Mouse (Mus musculus): ENCODE measurements at regions not wholly inside any gene's neighbourhood (a gene's known extent, or its start where the extent isn't known, plus 50 kb on each side); places are given as distances from the start of the nearest gene placed in this dataset.

GRCm38 (mm10) chr2:45681251-45681650, 564.1 kb upstream of the Zeb2 start:
- no peak for ATAC-seq
- 98% methylated on average over 1 of the region's 1 CpGs for WGBS

GRCm38 (mm10) chr2:45679101-45679895, 562.1 kb upstream of the Zeb2 start:
- H3K4me3 ChIP-seq (replicated peaks), result no peak overlapping the region
- H3K36me3 ChIP-seq, result no peaks in the 10 kb centered on the region
- H3K27me3 ChIP-seq, result no peaks in the 10 kb centered on the region
- WGBS, result 81% methylated on average over 10 of the region's 10 CpGs
- no peak overlapping the region for H3K4me2 ChIP-seq (replicated peaks)
- no peak for ATAC-seq
- no peaks in the 10 kb centered on the region for H3K9me3 ChIP-seq
- H3K4me1 ChIP-seq (replicated peaks), result no peaks in the 10 kb centered on the region; the same call in 1 of the 2 replicates
- no peak overlapping the region for H3K27ac ChIP-seq
- no peak overlapping the region for H3K9ac ChIP-seq (replicated peaks)

More at GRCm38 (mm10) chr2:45681251-45681650, 564.1 kb upstream of the Zeb2 start:
- H3K27me3 ChIP-seq, result no peaks in the 10 kb centered on the region
- no peaks in the 10 kb centered on the region; the same call in 1 of the 2 replicates for H3K4me1 ChIP-seq (replicated peaks)
- no peak overlapping the region for H3K27ac ChIP-seq
- H3K9me3 ChIP-seq, result no peaks in the 10 kb centered on the region
- no peak overlapping the region for H3K9ac ChIP-seq (replicated peaks)
- H3K36me3 ChIP-seq, result no peaks in the 10 kb centered on the region
- H3K4me2 ChIP-seq (replicated peaks), result no peak overlapping the region
- H3K4me3 ChIP-seq (replicated peaks), result no peak overlapping the region

DNA sequence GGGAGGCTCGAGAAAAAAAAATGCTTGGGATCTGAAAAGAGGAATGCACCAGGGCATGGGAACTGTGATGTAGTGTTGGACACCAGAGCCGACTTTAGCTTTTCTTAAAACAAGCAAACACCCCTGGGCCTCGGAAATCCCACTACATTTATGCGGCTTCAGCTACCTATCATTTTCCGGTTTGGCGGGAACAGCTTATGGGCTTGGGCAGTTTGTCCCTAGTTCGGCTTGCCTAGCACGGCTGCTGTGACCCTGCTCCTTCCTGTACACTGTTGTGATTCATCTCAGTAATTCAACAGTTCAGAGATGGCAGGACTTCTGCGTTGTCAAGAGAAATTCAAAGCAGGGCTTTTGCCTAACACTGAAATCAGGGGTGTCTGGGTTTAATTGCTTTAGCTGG, 561.5 kb upstream of the Zeb2 start:
- no peak overlapping the region for H3K27ac ChIP-seq
- WGBS, result 75% methylated on average over 9 of the region's 9 CpGs
- H3K27me3 ChIP-seq, result no peaks in the 10 kb centered on the region
- H3K36me3 ChIP-seq, result no peaks in the 10 kb centered on the region
- H3K4me1 ChIP-seq (replicated peaks), result no peaks in the 10 kb centered on the region; the same call in 1 of the 2 replicates
- H3K9me3 ChIP-seq, result no peaks in the 10 kb centered on the region
- H3K4me3 ChIP-seq (replicated peaks), result no peak overlapping the region
- no peak overlapping the region for H3K4me2 ChIP-seq (replicated peaks)
- no peak overlapping the region for H3K9ac ChIP-seq (replicated peaks)
- no peak for ATAC-seq

DNA sequence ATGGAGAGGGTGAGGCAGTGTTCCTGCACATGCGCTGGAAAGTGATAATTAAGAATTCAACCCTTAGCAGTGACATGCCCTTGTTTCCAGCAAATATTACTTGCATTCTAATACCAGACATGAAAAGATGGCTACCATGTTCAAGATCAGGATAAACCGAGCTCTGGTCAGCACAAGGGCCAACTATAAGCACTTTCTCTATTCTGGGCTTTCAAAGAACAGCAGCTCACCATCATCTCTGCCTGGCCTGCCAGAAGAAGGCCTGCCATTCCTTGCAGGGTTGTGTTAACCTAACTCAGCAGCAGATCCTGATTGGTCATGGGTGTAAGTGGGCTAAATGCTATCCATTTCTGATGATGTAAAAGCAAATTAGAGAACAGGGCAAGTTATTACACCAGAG, 558.6 kb upstream of the Zeb2 start:
- Histone ChIP-seq H3K9ac (replicated peaks) (no peak overlapping the region), H3K4me3 (replicated peaks) (no peak overlapping the region), H3K27me3 (no peaks in the 10 kb centered on the region), H3K36me3 (no peaks in the 10 kb centered on the region), H3K9me3 (no peaks in the 10 kb centered on the region), H3K27ac (no peak overlapping the region), H3K4me2 (replicated peaks) (no peak overlapping the region), H3K4me1 (replicated peaks) (no peaks in the 10 kb centered on the region; the same call in 1 of the 2 replicates)
- no peak for ATAC-seq
- WGBS, result 96% methylated on average over 2 of the region's 2 CpGs

DNA sequence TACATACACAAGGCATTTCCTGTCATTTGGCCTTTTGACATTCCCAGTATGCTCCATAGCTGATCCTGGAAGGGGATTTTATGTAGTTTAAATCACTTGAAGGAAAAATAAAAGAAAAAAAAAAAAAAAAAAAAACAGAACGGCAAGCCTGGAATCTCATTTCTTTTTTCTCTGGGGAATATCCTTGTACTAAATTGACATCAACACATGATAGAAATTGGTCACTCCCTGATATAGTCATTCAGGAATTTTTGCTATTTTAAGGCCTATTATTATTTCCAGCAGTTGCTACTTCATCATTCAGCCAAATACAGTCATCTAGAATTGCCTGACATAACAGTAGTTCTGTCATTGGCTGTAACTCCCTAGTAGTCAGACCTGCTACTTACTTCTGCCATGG, 538.8 kb upstream of the Zeb2 start:
- Histone ChIP-seq H3K9me3 (no peaks in the 10 kb centered on the region; the same call in 1 of the 2 replicates), H3K4me2 (replicated peaks) (no peak overlapping the region), H3K27me3 (no peaks in the 10 kb centered on the region), H3K9ac (replicated peaks) (no peak overlapping the region), H3K4me3 (replicated peaks) (no peak overlapping the region), H3K27ac (no peak overlapping the region), H3K36me3 (no peaks in the 10 kb centered on the region), H3K4me1 (replicated peaks) (no peaks in the 10 kb centered on the region)
- no peak for ATAC-seq
- 85% methylated on average over 1 of the region's 1 CpGs for WGBS

DNA sequence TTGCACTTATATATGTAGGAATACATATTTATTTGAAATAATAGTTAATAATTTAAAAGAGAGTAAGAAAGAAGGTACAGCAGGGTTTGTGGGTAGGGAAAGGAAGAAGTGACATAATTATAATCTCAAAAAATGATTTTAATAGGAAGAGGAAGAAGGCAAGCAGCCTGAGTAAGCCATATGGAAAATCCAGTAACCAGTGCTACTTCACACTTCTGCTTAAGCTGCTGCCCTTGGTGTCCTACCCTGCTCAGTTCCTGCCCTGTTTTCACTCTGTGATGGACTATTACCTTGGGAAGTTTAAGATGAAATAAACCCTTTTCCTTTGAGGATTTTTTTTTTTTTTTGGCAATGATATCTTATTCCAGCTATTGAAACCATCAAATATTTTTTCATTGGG, 537.5 kb upstream of the Zeb2 start:
- H3K4me2 ChIP-seq (replicated peaks), result no peak overlapping the region
- H3K9me3 ChIP-seq, result no peaks in the 10 kb centered on the region; the same call in 1 of the 2 replicates
- no peak overlapping the region for H3K27ac ChIP-seq
- ATAC-seq, result no peak
- H3K9ac ChIP-seq (replicated peaks), result no peak overlapping the region
- no peaks in the 10 kb centered on the region for H3K4me1 ChIP-seq (replicated peaks)
- no peak overlapping the region for H3K4me3 ChIP-seq (replicated peaks)
- H3K27me3 ChIP-seq, result no peaks in the 10 kb centered on the region
- H3K36me3 ChIP-seq, result no peaks in the 10 kb centered on the region

- H3K27me3 ChIP-seq, result no peaks in the 10 kb centered on the region
Observed at GRCm38 (mm10) chr2:45652977-45653376, 535.8 kb upstream of the Zeb2 start.

GRCm38 (mm10) chr2:45650271-45650985, 533.2 kb upstream of the Zeb2 start:
- H3K4me3 ChIP-seq (replicated peaks), result no peak overlapping the region
- H3K9me3 ChIP-seq, result no peaks in the 10 kb centered on the region
- 70% methylated on average over 5 of the region's 5 CpGs for WGBS
- no peak overlapping the region for H3K4me2 ChIP-seq (replicated peaks)
- no peak overlapping the region for H3K27ac ChIP-seq
- no peaks in the 10 kb centered on the region for H3K27me3 ChIP-seq
- ATAC-seq, result no peak
- H3K9ac ChIP-seq (replicated peaks), result no peak overlapping the region
- H3K4me1 ChIP-seq (replicated peaks), result no peaks in the 10 kb centered on the region
- H3K36me3 ChIP-seq, result no peaks in the 10 kb centered on the region

More at GRCm38 (mm10) chr2:45652977-45653376, 535.8 kb upstream of the Zeb2 start:
- Histone ChIP-seq H3K9me3 (no peaks in the 10 kb centered on the region), H3K36me3 (no peaks in the 10 kb centered on the region), H3K27ac (no peak overlapping the region), H3K9ac (replicated peaks) (no peak overlapping the region), H3K4me1 (replicated peaks) (no peaks in the 10 kb centered on the region), H3K4me3 (replicated peaks) (no peak overlapping the region), H3K4me2 (replicated peaks) (no peak overlapping the region)
- ATAC-seq, result no peak
- WGBS, result 78% methylated on average over 3 of the region's 3 CpGs

GRCm38 (mm10) chr2:45647846-45648245, 530.7 kb upstream of the Zeb2 start:
- no peaks in the 10 kb centered on the region for H3K27me3 ChIP-seq
- H3K36me3 ChIP-seq, result no peaks in the 10 kb centered on the region
- no peak overlapping the region for H3K4me2 ChIP-seq (replicated peaks)
- no peak overlapping the region for H3K4me3 ChIP-seq (replicated peaks)
- WGBS, result 87% methylated on average over 3 of the region's 3 CpGs
- H3K4me1 ChIP-seq (replicated peaks), result no peaks in the 10 kb centered on the region
- no peak for ATAC-seq
- no peak overlapping the region for H3K9ac ChIP-seq (replicated peaks)
- H3K9me3 ChIP-seq, result no peaks in the 10 kb centered on the region
- H3K27ac ChIP-seq, result no peak overlapping the region

DNA sequence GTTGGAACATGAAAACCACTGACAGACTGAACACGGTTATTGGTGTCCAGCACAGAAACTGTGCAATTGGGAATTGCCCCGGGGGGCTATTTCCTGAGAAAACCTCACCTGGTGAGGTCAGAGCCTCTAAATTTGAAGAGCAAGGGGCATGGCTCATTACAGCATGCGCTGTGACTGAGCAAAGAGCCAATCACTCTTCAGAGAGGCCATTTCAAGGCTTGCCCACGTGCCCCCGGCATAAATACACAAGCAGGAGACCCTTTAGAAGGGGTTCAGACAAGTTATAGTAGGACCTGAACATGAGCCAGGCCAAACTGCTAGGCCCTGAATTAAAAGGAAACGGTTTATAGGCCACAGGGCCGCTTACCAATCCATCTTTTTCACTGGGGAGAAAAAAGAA, 512.9 kb upstream of the Zeb2 start:
- no peaks in the 10 kb centered on the region for H3K9me3 ChIP-seq
- no peak overlapping the region for H3K9ac ChIP-seq (replicated peaks)
- no peak overlapping the region for H3K4me3 ChIP-seq (replicated peaks)
- H3K27me3 ChIP-seq, result no peaks in the 10 kb centered on the region
- WGBS, result 75% methylated on average over 7 of the region's 7 CpGs
- ATAC-seq, result no peak
- H3K4me2 ChIP-seq (replicated peaks), result no peak overlapping the region
- H3K27ac ChIP-seq, result no peak overlapping the region
- H3K4me1 ChIP-seq (replicated peaks), result no peaks in the 10 kb centered on the region
- H3K36me3 ChIP-seq, result no peaks in the 10 kb centered on the region

- H3K36me3 ChIP-seq, result no peaks in the 10 kb centered on the region
- H3K27me3 ChIP-seq, result no peaks in the 10 kb centered on the region
- H3K4me1 ChIP-seq (replicated peaks), result no peaks in the 10 kb centered on the region
- ATAC-seq, result no peak
- no peak overlapping the region for H3K9ac ChIP-seq (replicated peaks)
- no peaks in the 10 kb centered on the region for H3K9me3 ChIP-seq
- H3K4me2 ChIP-seq (replicated peaks), result no peak overlapping the region
- no peak overlapping the region for H3K4me3 ChIP-seq (replicated peaks)
- WGBS, result 68% methylated on average over 3 of the region's 3 CpGs
- no peak overlapping the region for H3K27ac ChIP-seq
Observed at GRCm38 (mm10) chr2:45629616-45630015, 512.4 kb upstream of the Zeb2 start.

GRCm38 (mm10) chr2:45623056-45623455, 505.9 kb upstream of the Zeb2 start:
- H3K9me3 ChIP-seq, result no peaks in the 10 kb centered on the region
- H3K27me3 ChIP-seq, result no peaks in the 10 kb centered on the region
- no peak for ATAC-seq
- H3K36me3 ChIP-seq, result no peaks in the 10 kb centered on the region
- H3K9ac ChIP-seq (replicated peaks), result no peak overlapping the region
- no peak overlapping the region for H3K27ac ChIP-seq
- no peak overlapping the region for H3K4me2 ChIP-seq (replicated peaks)
- no peak overlapping the region for H3K4me3 ChIP-seq (replicated peaks)
- WGBS, result 84% methylated on average over 3 of the region's 3 CpGs
- H3K4me1 ChIP-seq (replicated peaks), result no peaks in the 10 kb centered on the region

Measured in midbrain, embryonic 13.5 days (tissue).